Mouse (Mus musculus): Measurements from ENCODE around the gene Nlgn1.

Nlgn1 gene

GRCm38 (mm10) chr3:25830237-25830636, 502.0 kb downstream of the Nlgn1 start:
- no peak for DNase-seq (ENCODE audit: low spot score in 2 of 2)

- no peak for DNase-seq (ENCODE audit: low spot score in 2 of 2)
These were observed 518.9 kb downstream of the Nlgn1 start for GRCm38 (mm10) chr3:25813368-25813767.

GRCm38 (mm10) chr3:25807559-25807958, 524.7 kb downstream of the Nlgn1 start:
- DNase-seq (ENCODE audit: low spot score in 2 of 2), result no peak

GRCm38 (mm10) chr3:25781651-25782050, 550.6 kb downstream of the Nlgn1 start:
- no peak for DNase-seq (ENCODE audit: low spot score in 2 of 2)

GRCm38 (mm10) chr3:25775437-25775836, 556.8 kb downstream of the Nlgn1 start:
- DNase-seq (ENCODE audit: low spot score in 2 of 2), result no peak

GRCm38 (mm10) chr3:25773908-25774307, 558.4 kb downstream of the Nlgn1 start:
- DNase-seq (ENCODE audit: low spot score in 2 of 2), result no peak

- DNase-seq (ENCODE audit: low spot score in 2 of 2), result no peak
These were observed 558.8 kb downstream of the Nlgn1 start for GRCm38 (mm10) chr3:25773467-25773866.

- no peak for DNase-seq (ENCODE audit: low spot score in 2 of 2)
These were observed 568.6 kb downstream of the Nlgn1 start for GRCm38 (mm10) chr3:25763689-25764088.

- DNase-seq (ENCODE audit: low spot score in 2 of 2), result no peak
These were observed 574.4 kb downstream of the Nlgn1 start for GRCm38 (mm10) chr3:25757813-25758212.

GRCm38 (mm10) chr3:25724111-25724510, 608.1 kb downstream of the Nlgn1 start:
- no peak for DNase-seq (ENCODE audit: low spot score in 2 of 2)

- DNase-seq (ENCODE audit: low spot score in 2 of 2), result no peak
These were observed 610.8 kb downstream of the Nlgn1 start for GRCm38 (mm10) chr3:25721464-25721863.

- DNase-seq (ENCODE audit: low spot score in 2 of 2), result no peak
These were observed 624.9 kb downstream of the Nlgn1 start for GRCm38 (mm10) chr3:25707380-25707779.

- no peak for DNase-seq (ENCODE audit: low spot score in 2 of 2)
These were observed 635.0 kb downstream of the Nlgn1 start for GRCm38 (mm10) chr3:25697231-25697630.

GRCm38 (mm10) chr3:25688789-25689464, 643.3 kb downstream of the Nlgn1 start:
- no peak for DNase-seq (ENCODE audit: low spot score in 2 of 2)

- no peak for DNase-seq (ENCODE audit: low spot score in 2 of 2)
These were observed 648.6 kb downstream of the Nlgn1 start for GRCm38 (mm10) chr3:25683696-25684095.

- DNase-seq (ENCODE audit: low spot score in 2 of 2), result no peak
These were observed 652.9 kb downstream of the Nlgn1 start for GRCm38 (mm10) chr3:25679373-25679772.

GRCm38 (mm10) chr3:25675888-25676287, 656.4 kb downstream of the Nlgn1 start:
- no peak for DNase-seq (ENCODE audit: low spot score in 2 of 2)

- DNase-seq (ENCODE audit: low spot score in 2 of 2), result no peak
These were observed 657.2 kb downstream of the Nlgn1 start for GRCm38 (mm10) chr3:25675069-25675468.

GRCm38 (mm10) chr3:25673408-25673807, 658.9 kb downstream of the Nlgn1 start:
- no peak for DNase-seq (ENCODE audit: low spot score in 2 of 2)

GRCm38 (mm10) chr3:25672779-25673178, 659.5 kb downstream of the Nlgn1 start:
- no peak for DNase-seq (ENCODE audit: low spot score in 2 of 2)

- no peak for DNase-seq (ENCODE audit: low spot score in 2 of 2)
These were observed 668.8 kb downstream of the Nlgn1 start for GRCm38 (mm10) chr3:25663464-25663863.

- no peak for DNase-seq (ENCODE audit: low spot score in 2 of 2)
These were observed 672.0 kb downstream of the Nlgn1 start for GRCm38 (mm10) chr3:25660285-25660684.

- DNase-seq (ENCODE audit: low spot score in 2 of 2), result no peak
These were observed 674.3 kb downstream of the Nlgn1 start for GRCm38 (mm10) chr3:25658006-25658405.

GRCm38 (mm10) chr3:25657074-25657473, 675.2 kb downstream of the Nlgn1 start:
- no peak for DNase-seq (ENCODE audit: low spot score in 2 of 2)

Data from spleen, postnatal 4 days (tissue).